Mouse (Mus musculus): ENCODE results near the gene Zfp473. TPM values are rescaled to one million over a fixed set of nuclear protein-coding genes. Genes with fewer than 3 reads are reported as not detected.
A peak's percentile ranks its signal among the peaks of the same experiment; 100 is the strongest.
"Not testable (repeated sequence)": the region's sequence is repeated elsewhere in the genome, so short reads cannot be mapped to it uniquely, and the experiment has no call there.

Zfp473 gene
- 1.2 and 1.3 TPM in 2 replicates for polyA plus RNA-seq (2015; fragmentation: Nextera tagmentation; extraction: Ambion mirVana)

DNA sequence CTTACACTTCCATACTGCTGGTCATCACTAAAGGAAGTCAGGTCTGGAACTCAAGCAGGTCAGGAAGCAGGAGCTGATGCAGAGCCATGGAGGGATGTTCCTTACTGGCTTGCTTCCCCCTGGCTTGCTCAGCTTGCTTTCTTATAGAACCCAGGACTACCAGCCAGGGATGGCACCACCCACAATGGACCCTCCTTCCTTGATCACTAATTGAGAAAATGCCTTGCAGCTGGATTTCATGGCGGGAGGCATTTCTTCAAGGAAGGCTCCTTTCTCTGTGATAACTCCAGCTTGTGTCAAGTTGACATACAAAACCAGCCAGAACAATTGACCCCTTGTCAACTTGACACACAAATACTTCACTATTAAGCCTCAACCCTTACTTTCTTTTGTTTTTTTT, at the start of gene Zfp473:
Zfp473 (minus strand) TSS at position 101 of the 400 bp plus-strand sequence.
- not testable (repeated sequence) for H3K4me3 ChIP-seq; ATAC-seq (ENCODE audit: low read depth)
- 87% methylated on average over 1 of the region's 1 CpGs for WGBS

DNA sequence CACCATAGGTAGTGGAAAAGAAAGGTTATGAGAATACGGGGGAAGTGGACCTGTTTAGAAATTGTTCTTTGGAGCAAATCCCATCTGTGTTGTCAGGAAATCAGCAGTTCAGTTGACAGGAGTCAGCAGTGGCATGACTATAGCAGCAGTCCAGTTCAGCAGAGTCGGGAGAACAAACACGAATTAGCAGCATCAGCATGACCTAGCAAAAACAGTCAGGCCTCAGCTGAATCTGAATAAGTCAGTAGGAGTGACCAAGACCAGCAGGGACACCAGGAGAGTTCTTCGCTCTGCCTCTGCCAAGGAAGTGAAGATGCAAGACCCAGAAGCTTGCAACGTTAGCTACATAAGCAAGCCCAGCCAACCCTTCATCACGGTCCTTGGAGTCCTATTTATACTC, 41.9 kb upstream of the Zfp473 start:
- ATAC-seq (ENCODE audit: low read depth) = no peak
- Histone ChIP-seq H3K4me3 (no peak overlapping the region), H3K27ac (replicated peaks) (no peak overlapping the region), H3K9me3 (peaks cover 4% of the 10 kb centered on the region; the same call in 1 of the 2 replicates), H3K27me3 (no peaks in the 10 kb centered on the region), H3K36me3 (no peaks in the 10 kb centered on the region), H3K4me1 (replicated peaks) (no peaks in the 10 kb centered on the region), H3K9ac (no peak overlapping the region), H3K4me2 (no peak overlapping the region)
- WGBS = 92% methylated on average over 6 of the region's 6 CpGs

More for the DNA sequence above, at the start of gene Zfp473:
- H3K4me1 ChIP-seq (replicated peaks) = peaks cover 18% of the 10 kb centered on the region
- H3K36me3 ChIP-seq = peaks cover 39% of the 10 kb centered on the region
- not testable (repeated sequence) for H3K27me3 ChIP-seq; H3K9me3 ChIP-seq; H3K4me2 ChIP-seq; H3K27ac ChIP-seq (replicated peaks); H3K9ac ChIP-seq

GRCm38 (mm10) chr7:44790066-44790465, 39.2 kb upstream of the Zfp473 start:
- Histone ChIP-seq H3K4me1 (replicated peaks) (no peaks in the 10 kb centered on the region), H3K4me3 (no peak overlapping the region), H3K9ac (no peak overlapping the region), H3K27me3 (no peaks in the 10 kb centered on the region), H3K4me2 (no peak overlapping the region), H3K36me3 (no peaks in the 10 kb centered on the region), H3K9me3 (peaks cover 4% of the 10 kb centered on the region; the same call in 1 of the 2 replicates), H3K27ac (replicated peaks) (no peak overlapping the region)
- WGBS = 68% methylated on average over 4 of the region's 4 CpGs
- ATAC-seq (ENCODE audit: low read depth) = no peak

DNA sequence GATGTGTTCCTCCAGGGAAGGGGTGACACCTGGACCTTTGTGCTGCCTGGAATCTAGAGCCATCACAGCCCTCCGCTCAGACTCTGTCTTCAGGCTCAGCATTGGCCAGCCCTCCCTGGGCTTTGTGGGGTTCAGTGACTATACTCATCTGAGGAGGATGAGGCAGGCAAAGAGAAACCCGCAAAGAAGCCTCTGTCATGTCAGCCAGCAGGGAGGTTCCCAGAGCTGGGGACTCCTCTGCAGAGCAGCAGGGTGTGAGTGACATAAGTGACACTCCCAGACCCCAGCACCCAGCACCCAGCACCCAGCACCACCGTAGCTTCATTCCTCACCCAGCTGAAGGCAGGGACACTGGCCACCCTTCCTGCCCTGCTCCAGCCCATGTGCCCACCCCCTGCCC, 38.7 kb upstream of the Zfp473 start:
- Histone ChIP-seq H3K4me1 (replicated peaks) (no peaks in the 10 kb centered on the region), H3K27me3 (no peaks in the 10 kb centered on the region), H3K4me2 (no peak overlapping the region), H3K36me3 (no peaks in the 10 kb centered on the region), H3K4me3 (no peak overlapping the region), H3K9me3 (peaks cover under 1% of the 10 kb centered on the region; the same call in 1 of the 2 replicates), H3K27ac (replicated peaks) (no peak overlapping the region), H3K9ac (no peak overlapping the region)
- no peak for ATAC-seq (ENCODE audit: low read depth)
- 69% methylated on average over 3 of the region's 3 CpGs for WGBS

GRCm38 (mm10) chr7:44780101-44780500, 29.3 kb upstream of the Zfp473 start:
- Histone ChIP-seq H3K27me3 (no peaks in the 10 kb centered on the region), H3K4me1 (replicated peaks) (no peaks in the 10 kb centered on the region), H3K27ac (replicated peaks) (no peak overlapping the region), H3K36me3 (peaks cover 32% of the 10 kb centered on the region), H3K9ac (no peak overlapping the region), H3K9me3 (no peaks in the 10 kb centered on the region), H3K4me2 (no peak overlapping the region), H3K4me3 (no peak overlapping the region)
- no peak for ATAC-seq (ENCODE audit: low read depth)
- 87% methylated on average over 8 of the region's 8 CpGs for WGBS

- no peak for ATAC-seq (ENCODE audit: low read depth)
- H3K4me3 ChIP-seq = no peak overlapping the region
- no peak overlapping the region for H3K9ac ChIP-seq
- no peaks in the 10 kb centered on the region for H3K4me1 ChIP-seq (replicated peaks)
- no peak overlapping the region for H3K27ac ChIP-seq (replicated peaks)
- no peaks in the 10 kb centered on the region for H3K9me3 ChIP-seq
- H3K27me3 ChIP-seq = no peaks in the 10 kb centered on the region
- peaks cover 56% of the 10 kb centered on the region for H3K36me3 ChIP-seq
- H3K4me2 ChIP-seq = no peak overlapping the region
- WGBS = 96% methylated on average over 9 of the region's 9 CpGs
Observed at GRCm38 (mm10) chr7:44776849-44777498, 26.1 kb upstream of the Zfp473 start.

DNA sequence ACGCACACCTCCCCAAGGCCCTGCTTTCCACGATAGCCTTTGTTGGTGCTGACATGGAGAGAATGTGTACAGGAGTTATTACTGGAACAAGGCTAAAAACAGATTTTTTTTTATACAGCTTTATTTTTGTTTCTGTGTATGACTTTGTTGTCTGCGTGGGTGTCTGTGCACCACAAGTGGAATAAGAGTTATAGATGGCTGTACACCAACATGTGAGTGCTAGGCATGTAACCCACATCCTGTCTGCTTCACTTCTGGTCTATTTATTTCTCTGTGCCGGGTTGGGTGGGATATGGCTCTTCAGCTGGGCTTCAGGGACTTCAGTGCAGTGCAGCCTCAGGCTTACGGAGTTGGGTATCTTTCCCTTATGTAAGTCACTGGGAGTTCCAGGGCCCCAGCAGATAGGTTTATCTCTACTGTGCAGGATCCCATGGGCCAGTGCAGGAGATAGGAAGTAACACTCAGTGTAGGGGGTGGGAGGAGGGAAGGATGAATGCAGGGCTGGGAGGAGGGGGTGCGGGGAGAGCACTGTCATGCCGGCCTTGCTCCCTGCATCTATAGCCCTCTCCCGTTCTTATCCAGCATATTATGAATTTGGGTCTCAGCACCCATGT, 21.8 kb upstream of the Zfp473 start:
- no peak overlapping the region for H3K27ac ChIP-seq (replicated peaks)
- WGBS = 93% methylated on average over 8 of the region's 8 CpGs
- H3K4me2 ChIP-seq = no peak overlapping the region
- H3K9me3 ChIP-seq = no peaks in the 10 kb centered on the region
- H3K36me3 ChIP-seq = peaks cover 87% of the 10 kb centered on the region
- no peak overlapping the region for H3K9ac ChIP-seq
- no peak for ATAC-seq (ENCODE audit: low read depth)
- no peaks in the 10 kb centered on the region for H3K4me1 ChIP-seq (replicated peaks)
- no peaks in the 10 kb centered on the region for H3K27me3 ChIP-seq
- H3K4me3 ChIP-seq = no peak overlapping the region

DNA sequence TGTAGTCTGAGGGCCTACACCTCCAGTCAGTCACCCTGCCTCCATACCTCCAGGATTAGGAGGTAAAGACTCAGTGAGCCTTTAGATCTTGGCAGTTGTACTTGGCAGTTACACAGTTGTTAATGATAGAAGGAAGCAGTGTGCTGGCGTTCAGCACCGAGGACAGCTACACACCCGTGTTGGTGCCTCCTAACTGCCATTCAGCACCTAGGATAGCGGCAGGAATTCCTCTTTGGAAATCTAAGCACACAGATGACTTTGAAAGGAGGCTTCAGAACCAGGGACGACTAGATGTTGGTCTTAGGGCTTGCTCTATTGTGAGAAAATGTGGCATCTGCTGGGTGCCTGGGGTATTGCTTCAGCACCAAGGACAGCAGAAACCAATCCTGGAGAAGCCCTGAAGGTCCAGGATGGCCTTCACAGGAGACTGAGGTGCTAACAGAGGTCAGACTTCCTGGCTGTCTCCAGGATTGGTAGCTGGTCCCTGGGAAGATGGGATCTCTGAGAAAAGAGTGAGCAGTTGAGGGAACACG, 19.3 kb upstream of the Zfp473 start:
- Histone ChIP-seq H3K9ac (no peak overlapping the region), H3K36me3 (peaks cover 90% of the 10 kb centered on the region), H3K27ac (replicated peaks) (no peak overlapping the region), H3K4me2 (no peak overlapping the region), H3K4me3 (no peak overlapping the region), H3K9me3 (no peaks in the 10 kb centered on the region), H3K27me3 (no peaks in the 10 kb centered on the region), H3K4me1 (replicated peaks) (no peaks in the 10 kb centered on the region)
- ATAC-seq (ENCODE audit: low read depth) = no peak
- 15% methylated on average over 6 of the region's 6 CpGs for WGBS

GRCm38 (mm10) chr7:44768129-44768528, 17.3 kb upstream of the Zfp473 start:
- Histone ChIP-seq H3K4me1 (replicated peaks) (no peaks in the 10 kb centered on the region), H3K36me3 (peaks cover 91% of the 10 kb centered on the region), H3K27me3 (no peaks in the 10 kb centered on the region), H3K4me2 (no peak overlapping the region), H3K9me3 (no peaks in the 10 kb centered on the region), H3K9ac (no peak overlapping the region), H3K27ac (replicated peaks) (no peak overlapping the region), H3K4me3 (no peak overlapping the region)
- no peak for ATAC-seq (ENCODE audit: low read depth)
- 89% methylated on average over 5 of the region's 5 CpGs for WGBS

DNA sequence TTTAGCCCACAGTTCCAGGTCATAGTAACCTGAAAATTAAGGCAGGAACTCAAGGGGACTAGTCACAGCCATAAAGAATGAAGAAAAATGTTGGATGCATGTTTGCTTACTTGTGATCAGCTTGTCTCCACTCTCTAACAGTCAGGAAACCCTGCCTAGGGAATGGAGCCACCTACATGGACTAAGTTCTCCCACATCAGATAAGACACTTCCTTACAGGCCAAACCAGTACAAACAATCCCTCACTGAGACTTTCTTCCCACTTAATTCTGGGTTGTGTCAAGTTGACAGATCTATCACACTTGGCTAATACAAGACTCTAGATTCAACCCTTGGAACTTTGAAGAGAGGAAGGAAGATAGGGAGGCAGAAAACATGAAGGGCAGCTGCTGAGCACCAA, 9.5 kb upstream of the Zfp473 start:
- H3K4me1 ChIP-seq (replicated peaks) = no peaks in the 10 kb centered on the region
- no peak overlapping the region for H3K4me3 ChIP-seq
- H3K4me2 ChIP-seq = no peak overlapping the region
- H3K36me3 ChIP-seq = peaks cover 90% of the 10 kb centered on the region
- no peak overlapping the region for H3K27ac ChIP-seq (replicated peaks)
- H3K9me3 ChIP-seq = no peaks in the 10 kb centered on the region
- ATAC-seq (ENCODE audit: low read depth) = no peak
- no peaks in the 10 kb centered on the region for H3K27me3 ChIP-seq
- H3K9ac ChIP-seq = no peak overlapping the region

- Histone ChIP-seq H3K9ac (no peak overlapping the region), H3K36me3 (peaks cover 94% of the 10 kb centered on the region), H3K9me3 (no peaks in the 10 kb centered on the region), H3K27ac (replicated peaks) (no peak overlapping the region), H3K4me2 (no peak overlapping the region), H3K4me1 (replicated peaks) (no peaks in the 10 kb centered on the region), H3K27me3 (no peaks in the 10 kb centered on the region), H3K4me3 (no peak overlapping the region)
- no peak for ATAC-seq (ENCODE audit: low read depth)
- WGBS = 74% methylated on average over 2 of the region's 2 CpGs
Observed at GRCm38 (mm10) chr7:44757164-44757563, 6.3 kb upstream of the Zfp473 start.

- H3K36me3 ChIP-seq = peaks cover 13% of the 10 kb centered on the region
- ATAC-seq (ENCODE audit: low read depth) = peak; percentile 97
- H3K4me2 ChIP-seq = peak within 1 kb of the TSS; percentile 67
- under 1% methylated on average over 44 of the region's 44 CpGs for WGBS
- H3K9me3 ChIP-seq = no peaks in the 10 kb centered on the region
- peak within 1 kb of the TSS; percentile 54 for H3K4me3 ChIP-seq
- no peaks in the 10 kb centered on the region for H3K27me3 ChIP-seq
- H3K27ac ChIP-seq (replicated peaks) = peak within 1 kb of the TSS; percentile 71
- H3K9ac ChIP-seq = peak within 1 kb of the TSS; percentile 60
- H3K4me1 ChIP-seq (replicated peaks) = peaks cover 28% of the 10 kb centered on the region
Observed at GRCm38 (mm10) chr7:44748101-44749044, 2.5 kb downstream of the Zfp473 start, which contains the start of gene Vrk3. TSS of gene Vrk3 (plus strand) at chr7:44748413.
